Mouse (Mus musculus): Measurements from ENCODE around the gene Chst15. TPM values are rescaled to one million over a fixed set of nuclear protein-coding genes. Genes with fewer than 3 reads are reported as not detected.
A peak's percentile ranks its signal among the peaks of the same experiment; 100 is the strongest.

Chst15 gene
- polyA plus RNA-seq, 1 experiment from 2014 or later: 13.6 TPM

- Histone ChIP-seq H3K4me1 (peaks cover 11% of the 10 kb centered on the region; the same call in 1 of the 2 replicates), H3K4me2 (no peak overlapping the region), H3K9me3 (replicated peaks) (no peaks in the 10 kb centered on the region), H3K27ac (no peak overlapping the region), H3K36me3 (ENCODE audit: poor library complexity, severe bottlenecking) (no peaks in the 10 kb centered on the region), H3K9ac (no peak overlapping the region), H3K27me3 (0 out of 2 replicates have a peak, but pooled peaks cover 2% of the 10 kb centered on the region), H3K4me3 (no peak overlapping the region)
- WGBS: 80% methylated on average over 1 of the region's 1 CpGs
- no peak for ATAC-seq
Measured at GRCm38 (mm10) chr7:132330179-132330578, 13.2 kb upstream of the Chst15 start.

DNA sequence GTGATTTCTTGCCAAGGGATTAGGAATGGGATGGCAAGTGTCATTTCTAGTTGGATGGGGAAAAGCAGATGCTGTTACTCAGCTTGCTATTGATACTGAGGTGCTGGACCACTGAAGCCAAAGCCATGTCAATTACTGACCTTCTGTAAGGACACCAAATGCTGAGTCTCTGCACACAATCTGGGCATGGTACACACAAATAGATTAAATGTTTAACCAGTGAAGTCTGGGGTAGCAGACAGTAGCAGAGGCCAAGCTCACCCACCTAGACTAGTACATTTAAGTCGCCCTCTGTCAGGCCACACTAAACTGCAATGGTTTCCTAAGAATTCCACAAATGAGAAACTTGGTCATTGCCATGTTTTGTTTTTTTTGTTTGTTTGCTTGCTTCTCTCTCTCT lies 11.6 kb upstream of the Chst15 start:
- no peak overlapping the region for H3K4me2 ChIP-seq
- H3K27me3 ChIP-seq: 0 out of 2 replicates have a peak, but pooled peaks cover 2% of the 10 kb centered on the region
- no peaks in the 10 kb centered on the region for H3K36me3 ChIP-seq (ENCODE audit: poor library complexity, severe bottlenecking)
- H3K27ac ChIP-seq: no peak overlapping the region
- ATAC-seq: no peak
- H3K4me1 ChIP-seq: peaks cover 11% of the 10 kb centered on the region; the same call in 1 of the 2 replicates
- no peak overlapping the region for H3K9ac ChIP-seq
- H3K4me3 ChIP-seq: no peak overlapping the region
- H3K9me3 ChIP-seq (replicated peaks): no peaks in the 10 kb centered on the region
- 92% methylated on average over 1 of the region's 1 CpGs for WGBS

GRCm38 (mm10) chr7:132325549-132326331 lies 8.7 kb upstream of the Chst15 start:
- no peak for ATAC-seq
- H3K27me3 ChIP-seq: 0 out of 2 replicates have a peak, but pooled peaks cover 2% of the 10 kb centered on the region
- no peak overlapping the region for H3K9ac ChIP-seq
- H3K9me3 ChIP-seq (replicated peaks): no peaks in the 10 kb centered on the region
- H3K4me2 ChIP-seq: no peak overlapping the region
- no peak overlapping the region for H3K4me3 ChIP-seq
- WGBS: 74% methylated on average over 5 of the region's 5 CpGs
- no peaks in the 10 kb centered on the region for H3K36me3 ChIP-seq (ENCODE audit: poor library complexity, severe bottlenecking)
- H3K27ac ChIP-seq: no peak overlapping the region
- H3K4me1 ChIP-seq: peaks cover 4% of the 10 kb centered on the region; the same call in 1 of the 2 replicates

DNA sequence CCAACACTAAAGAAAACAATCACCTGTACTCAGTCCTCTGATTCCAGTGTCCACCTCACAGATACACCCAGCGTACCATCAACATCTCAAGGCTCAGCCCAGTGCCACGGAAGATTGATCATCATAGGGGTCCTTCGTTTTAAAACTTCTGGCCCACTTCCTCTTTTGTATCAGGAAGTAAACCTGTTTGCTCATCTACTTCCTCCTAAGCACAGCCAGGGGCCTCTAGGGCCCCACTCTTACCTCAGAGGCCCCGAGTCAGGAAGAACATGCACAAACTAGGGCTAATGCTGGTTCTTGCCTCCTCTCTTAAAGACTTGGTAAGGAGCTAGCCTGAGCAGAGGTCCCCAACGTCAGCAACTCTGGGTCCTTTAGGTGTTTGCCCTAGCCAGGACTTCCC lies 6.4 kb upstream of the Chst15 start:
- WGBS: 84% methylated on average over 5 of the region's 5 CpGs
- peaks cover 4% of the 10 kb centered on the region; the same call in 1 of the 2 replicates for H3K4me1 ChIP-seq
- no peak overlapping the region for H3K9ac ChIP-seq
- no peak overlapping the region for H3K27ac ChIP-seq
- peaks cover 2% of the 10 kb centered on the region; the same call in 1 of the 2 replicates for H3K27me3 ChIP-seq
- H3K4me3 ChIP-seq: no peak overlapping the region
- no peaks in the 10 kb centered on the region for H3K9me3 ChIP-seq (replicated peaks)
- no peak overlapping the region for H3K4me2 ChIP-seq
- no peaks in the 10 kb centered on the region for H3K36me3 ChIP-seq (ENCODE audit: poor library complexity, severe bottlenecking)
- ATAC-seq: no peak

GRCm38 (mm10) chr7:132321392-132321958 lies 4.4 kb upstream of the Chst15 start:
- 85% methylated on average over 2 of the region's 2 CpGs for WGBS
- ATAC-seq: no peak
- Histone ChIP-seq H3K27me3 (no peaks in the 10 kb centered on the region; the same call in 1 of the 2 replicates), H3K9me3 (replicated peaks) (no peaks in the 10 kb centered on the region), H3K4me3 (no peak overlapping the region), H3K36me3 (ENCODE audit: poor library complexity, severe bottlenecking) (no peaks in the 10 kb centered on the region), H3K4me1 (peaks cover 12% of the 10 kb centered on the region), H3K27ac (no peak overlapping the region), H3K9ac (no peak overlapping the region), H3K4me2 (no peak overlapping the region)

GRCm38 (mm10) chr7:132316101-132317035 lies 660 bp downstream of the Chst15 start:
- ATAC-seq: peak; percentile 76
- H3K27ac ChIP-seq: peak overlapping the region; percentile 84
- H3K9ac ChIP-seq: peak overlapping the region; percentile 89
- WGBS: under 1% methylated on average over 74 of the region's 79 CpGs
- no peaks in the 10 kb centered on the region for H3K36me3 ChIP-seq (ENCODE audit: poor library complexity, severe bottlenecking)
- peaks cover 42% of the 10 kb centered on the region for H3K4me1 ChIP-seq
- peak overlapping the region; percentile 96 for H3K4me2 ChIP-seq
- no peaks in the 10 kb centered on the region; the same call in 1 of the 2 replicates for H3K27me3 ChIP-seq
- H3K4me3 ChIP-seq: peak overlapping the region; percentile 76
- H3K9me3 ChIP-seq (replicated peaks): no peaks in the 10 kb centered on the region

- ATAC-seq: peak; percentile 72
- H3K4me2 ChIP-seq: peak overlapping the region; percentile 96
- H3K27ac ChIP-seq: peak overlapping the region; percentile 84
- H3K9ac ChIP-seq: peak overlapping the region; percentile 89
- no peaks in the 10 kb centered on the region for H3K36me3 ChIP-seq (ENCODE audit: poor library complexity, severe bottlenecking)
- H3K27me3 ChIP-seq: no peaks in the 10 kb centered on the region; the same call in 1 of the 2 replicates
- WGBS: 2% methylated on average over 50 of the region's 51 CpGs
- H3K4me1 ChIP-seq: peaks cover 42% of the 10 kb centered on the region
- peak overlapping the region; percentile 76 for H3K4me3 ChIP-seq
- no peaks in the 10 kb centered on the region for H3K9me3 ChIP-seq (replicated peaks)
Measured at GRCm38 (mm10) chr7:132315149-132316091, 1.6 kb downstream of the Chst15 start.

GRCm38 (mm10) chr7:132312396-132312795 lies 4.6 kb downstream of the Chst15 start:
- 82% methylated on average over 8 of the region's 8 CpGs for WGBS
- no peaks in the 10 kb centered on the region for H3K27me3 ChIP-seq
- no peak overlapping the region for H3K4me2 ChIP-seq
- no peak overlapping the region for H3K4me3 ChIP-seq
- no peak overlapping the region for H3K9ac ChIP-seq
- no peaks in the 10 kb centered on the region for H3K9me3 ChIP-seq (replicated peaks)
- H3K4me1 ChIP-seq: peaks cover 42% of the 10 kb centered on the region
- no peak overlapping the region for H3K27ac ChIP-seq
- no peaks in the 10 kb centered on the region for H3K36me3 ChIP-seq (ENCODE audit: poor library complexity, severe bottlenecking)
- ATAC-seq: no peak

- Histone ChIP-seq H3K27ac (no peak overlapping the region), H3K9ac (no peak overlapping the region), H3K9me3 (replicated peaks) (no peaks in the 10 kb centered on the region), H3K4me2 (no peak overlapping the region), H3K4me3 (no peak overlapping the region), H3K4me1 (peaks cover 38% of the 10 kb centered on the region), H3K36me3 (ENCODE audit: poor library complexity, severe bottlenecking) (no peaks in the 10 kb centered on the region), H3K27me3 (no peaks in the 10 kb centered on the region)
- ATAC-seq: no peak
- WGBS: 85% methylated on average over 5 of the region's 5 CpGs
Measured at GRCm38 (mm10) chr7:132308537-132309191, 8.4 kb downstream of the Chst15 start.

GRCm38 (mm10) chr7:132307722-132308271 lies 9.2 kb downstream of the Chst15 start:
- Histone ChIP-seq H3K9ac (no peak overlapping the region), H3K4me3 (no peak overlapping the region), H3K4me1 (peaks cover 33% of the 10 kb centered on the region), H3K9me3 (replicated peaks) (no peaks in the 10 kb centered on the region), H3K27ac (no peak overlapping the region), H3K27me3 (no peaks in the 10 kb centered on the region), H3K4me2 (no peak overlapping the region), H3K36me3 (ENCODE audit: poor library complexity, severe bottlenecking) (no peaks in the 10 kb centered on the region)
- no peak for ATAC-seq
- 79% methylated on average over 6 of the region's 6 CpGs for WGBS
